Mouse (Mus musculus) megakaryocyte, adult 5-6 weeks (primary cell): ENCODE measurements at regions not wholly inside any gene's neighbourhood (a gene's known extent, or its start where the extent isn't known, plus 50 kb on each side); places are given as distances from the start of the nearest gene placed in this dataset.

Source experiments
- ATAC-seq: 2 replicates; pipeline ENCODE4 v1.8.0; 2016; ENCODE audit warnings: mild to moderate bottlenecking, inconsistent platforms; ENCODE audit not compliant: poor library complexity, severe bottlenecking

DNA sequence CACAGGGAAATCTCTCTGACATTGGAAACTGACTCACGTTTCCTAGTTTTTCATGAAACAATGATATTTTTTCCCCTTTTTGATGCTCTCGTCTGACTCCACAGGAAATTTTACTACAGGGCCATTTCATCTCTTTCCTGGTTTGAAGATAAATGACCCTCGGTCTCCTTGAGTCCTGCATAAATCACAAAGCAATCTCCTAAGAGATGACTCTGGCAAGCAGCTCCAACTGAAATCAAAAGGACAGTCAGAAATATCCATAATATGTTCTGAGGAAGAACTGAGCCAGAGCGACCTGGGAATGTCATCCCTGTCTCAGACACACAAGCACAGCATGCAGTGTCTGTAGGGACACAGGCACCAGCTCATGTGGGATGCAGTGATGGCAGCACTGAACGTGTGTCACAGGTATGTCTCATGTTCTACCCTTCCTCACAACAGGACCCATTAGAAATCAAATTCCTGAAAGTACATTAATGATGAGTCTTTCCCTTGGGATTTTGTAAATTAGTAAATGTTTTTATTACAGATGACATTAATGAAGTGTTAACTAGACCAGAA lies 233.1 kb upstream of the Tbl1xr1 start:
- ATAC-seq: no peak

DNA sequence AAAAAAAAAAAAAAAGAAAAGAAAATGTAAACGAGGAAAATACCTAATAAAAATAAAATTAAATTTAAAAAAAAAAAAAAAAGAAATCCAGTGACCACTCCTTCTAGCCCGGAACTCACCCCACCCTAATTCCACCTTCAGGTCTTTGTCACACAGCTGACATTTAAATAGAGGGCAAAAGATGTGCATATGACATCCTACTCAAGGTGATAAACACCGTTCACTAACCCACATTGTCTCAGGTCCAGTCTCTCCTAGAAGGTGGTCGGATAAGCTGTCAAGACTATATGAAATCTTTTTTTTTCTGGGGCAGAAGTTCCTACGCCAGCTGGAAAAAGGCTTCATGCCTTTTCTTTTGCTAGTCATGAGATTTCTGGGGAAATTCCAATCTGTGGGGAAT lies 226.6 kb upstream of the Tbl1xr1 start:
- no peak for ATAC-seq

DNA sequence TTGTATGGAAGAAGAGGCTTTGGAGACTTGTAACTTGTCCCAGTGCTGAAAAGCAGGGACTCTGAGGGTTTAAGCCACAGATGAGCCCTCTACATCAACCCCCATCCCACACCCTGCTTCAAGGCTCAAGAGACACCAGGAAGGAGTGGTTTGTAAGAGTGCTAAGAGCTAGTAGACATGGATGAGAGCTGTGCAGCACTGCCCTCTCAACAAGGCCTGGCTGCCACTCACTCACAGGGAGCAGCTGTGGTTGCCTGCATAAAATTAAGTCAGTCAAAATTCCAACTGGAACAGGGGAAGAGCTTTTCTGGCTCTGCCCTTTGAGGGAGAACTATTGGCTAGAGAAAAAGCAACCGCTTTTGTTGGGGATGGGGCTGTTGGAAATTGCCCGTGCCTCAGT lies 225.5 kb upstream of the Tbl1xr1 start:
- no peak for ATAC-seq

GRCm38 (mm10) chr3:21854340-21854739 lies 222.1 kb upstream of the Tbl1xr1 start:
- ATAC-seq: peak; percentile 52; the same call in 1 of the 2 replicates

- ATAC-seq: no peak
These were observed 217.0 kb upstream of the Tbl1xr1 start for GRCm38 (mm10) chr3:21859436-21859835.

- no peak for ATAC-seq
These were observed 215.4 kb upstream of the Tbl1xr1 start for GRCm38 (mm10) chr3:21860915-21861635.

DNA sequence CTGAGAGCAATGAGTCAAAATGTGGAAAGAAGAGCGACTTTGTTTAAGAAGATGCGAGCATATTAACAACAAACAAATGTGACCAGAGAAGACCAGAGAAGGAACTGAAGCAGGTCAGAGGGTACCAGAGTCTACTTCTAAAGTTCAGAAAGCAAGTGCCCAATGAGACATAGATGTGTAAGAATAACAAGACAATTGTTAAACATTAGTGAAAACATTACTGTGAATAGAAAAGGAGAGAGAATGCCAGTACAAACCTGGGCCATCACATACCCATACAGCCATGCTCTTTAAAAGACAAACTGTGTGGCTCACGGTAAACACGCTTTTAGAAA lies 214.8 kb upstream of the Tbl1xr1 start:
- no peak for ATAC-seq

- ATAC-seq: no peak
These were observed 212.1 kb upstream of the Tbl1xr1 start for GRCm38 (mm10) chr3:21864391-21864790.

DNA sequence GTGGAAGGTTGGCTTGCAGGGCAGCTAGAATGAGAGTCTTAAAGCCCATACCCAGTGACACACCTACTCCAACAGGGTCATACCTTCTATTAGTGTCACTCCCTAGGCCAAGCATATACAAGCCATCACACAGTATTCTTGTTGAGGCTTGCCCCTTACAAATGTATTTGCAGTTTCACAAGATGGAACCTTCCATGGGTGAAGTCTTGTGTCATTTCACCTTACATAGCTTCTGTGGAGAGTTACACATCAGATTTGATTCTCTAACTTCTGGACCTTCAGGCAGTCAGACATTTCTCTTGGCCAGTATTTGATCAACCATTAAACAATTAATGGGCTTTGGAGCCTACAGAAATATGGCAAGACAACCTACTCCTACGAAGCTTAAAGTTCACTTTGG lies 210.6 kb upstream of the Tbl1xr1 start:
- ATAC-seq: no peak

DNA sequence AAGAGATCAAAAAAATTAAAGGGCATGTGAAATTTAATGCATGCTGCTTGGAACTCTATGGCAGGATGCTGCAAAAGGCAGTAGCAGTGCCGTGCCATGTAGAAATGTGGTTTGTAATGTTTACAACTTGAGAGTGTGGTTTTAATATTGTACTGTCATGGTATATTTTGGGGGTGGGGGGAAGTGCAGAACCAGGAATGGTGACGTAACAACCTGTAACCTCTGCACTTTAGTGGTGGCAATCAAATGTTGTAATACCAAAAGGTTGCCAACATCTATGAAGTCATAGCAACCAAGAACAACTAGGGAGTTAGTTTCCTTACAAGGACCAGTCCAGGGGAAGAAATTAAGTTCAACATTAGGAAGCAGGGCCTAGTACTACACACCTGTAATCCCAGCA lies 198.1 kb upstream of the Tbl1xr1 start:
- peak; percentile 81 for ATAC-seq

DNA sequence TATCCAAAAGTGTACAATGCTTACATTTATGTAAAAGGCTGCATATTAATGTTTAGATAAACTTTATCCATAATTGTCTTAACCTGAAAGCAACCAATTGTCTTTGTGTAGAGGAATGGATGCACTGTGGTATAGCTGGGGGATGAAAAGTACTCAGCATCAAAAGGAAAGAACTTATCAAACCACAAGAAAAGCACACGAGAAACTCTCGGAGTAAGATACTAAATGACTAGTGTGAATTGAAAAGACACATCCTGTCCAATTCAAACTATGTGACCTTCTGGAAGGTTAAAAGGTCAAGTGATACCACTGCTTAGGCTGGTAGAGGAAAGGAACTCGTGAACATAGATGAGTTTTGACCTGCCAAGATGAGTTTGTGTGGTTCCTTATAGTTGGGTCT lies 192.2 kb upstream of the Tbl1xr1 start:
- no peak for ATAC-seq

DNA sequence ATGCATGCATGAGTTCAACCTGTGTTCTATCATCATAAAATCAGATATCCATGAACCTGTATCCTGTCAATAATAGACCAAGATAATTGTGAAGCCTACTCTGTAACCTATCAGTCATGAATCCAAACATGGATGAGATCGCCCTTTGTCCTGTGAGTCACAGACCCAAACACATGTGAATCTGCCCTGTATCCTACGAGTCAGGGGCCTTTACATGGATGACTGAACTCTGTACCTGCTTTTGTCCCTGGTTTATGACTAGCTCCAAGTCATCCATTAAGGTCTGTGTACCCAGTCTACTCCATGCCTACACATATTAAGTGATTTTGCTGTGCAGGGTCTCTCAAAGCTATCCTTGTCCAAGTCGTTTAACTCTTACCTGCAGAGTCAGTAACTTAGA lies 187.7 kb upstream of the Tbl1xr1 start:
- ATAC-seq: no peak

DNA sequence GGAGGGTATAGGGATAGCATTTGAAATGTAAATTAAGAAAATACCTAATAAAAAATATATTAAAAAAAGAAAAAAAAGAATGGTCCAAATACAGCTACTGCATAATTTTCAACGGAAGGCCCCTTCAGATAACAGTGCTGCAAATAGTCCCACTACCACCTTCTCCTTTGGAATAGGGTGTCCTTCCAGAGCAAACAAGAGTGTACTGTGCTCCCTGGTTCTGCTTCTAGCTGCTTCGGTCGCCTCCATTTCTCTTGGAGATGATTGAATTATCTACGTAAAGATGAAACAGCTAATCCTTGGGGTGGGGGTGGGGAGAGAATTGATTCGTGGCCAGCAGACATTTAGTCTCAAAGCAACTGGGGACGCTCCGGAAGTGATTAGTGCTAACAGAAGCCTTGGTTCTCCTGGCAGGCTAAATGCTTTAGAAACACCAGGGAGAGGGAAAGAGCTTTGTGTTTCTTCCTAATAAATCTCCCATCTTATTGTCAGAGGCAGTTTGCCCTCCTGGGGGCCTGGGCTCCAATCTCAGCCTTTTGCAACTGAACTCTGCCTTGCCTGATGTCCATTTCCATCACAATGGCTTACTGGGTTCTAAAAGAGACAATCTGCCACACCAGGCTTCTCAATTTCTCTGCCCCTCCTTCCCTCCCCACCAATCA lies 184.5 kb upstream of the Tbl1xr1 start:
- no peak for ATAC-seq

DNA sequence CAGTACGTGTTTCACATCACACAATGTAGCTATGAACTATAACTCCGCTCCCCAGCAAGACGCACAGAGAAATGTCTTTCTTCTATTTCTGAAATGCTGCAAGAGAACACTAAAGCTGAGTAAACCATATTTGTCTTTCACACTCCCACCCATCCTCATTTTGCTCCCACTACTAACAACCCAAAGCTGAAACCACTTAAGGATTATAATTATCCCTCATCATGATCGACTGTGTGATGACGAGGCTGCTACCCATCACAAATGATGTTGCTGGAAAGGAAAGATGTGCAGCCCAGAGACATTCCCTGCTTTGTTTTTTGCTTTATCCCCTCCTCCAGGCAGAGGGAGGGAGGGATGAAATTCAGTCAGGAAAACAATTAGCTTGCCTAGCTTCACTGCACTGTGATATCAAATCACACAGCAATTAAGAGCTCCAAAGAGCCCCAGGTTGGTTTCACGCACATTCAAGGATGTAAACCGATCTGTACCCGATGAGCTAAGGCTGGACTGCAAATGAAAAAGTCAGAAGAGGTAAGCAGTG lies 183.5 kb upstream of the Tbl1xr1 start:
- ATAC-seq: no peak

DNA sequence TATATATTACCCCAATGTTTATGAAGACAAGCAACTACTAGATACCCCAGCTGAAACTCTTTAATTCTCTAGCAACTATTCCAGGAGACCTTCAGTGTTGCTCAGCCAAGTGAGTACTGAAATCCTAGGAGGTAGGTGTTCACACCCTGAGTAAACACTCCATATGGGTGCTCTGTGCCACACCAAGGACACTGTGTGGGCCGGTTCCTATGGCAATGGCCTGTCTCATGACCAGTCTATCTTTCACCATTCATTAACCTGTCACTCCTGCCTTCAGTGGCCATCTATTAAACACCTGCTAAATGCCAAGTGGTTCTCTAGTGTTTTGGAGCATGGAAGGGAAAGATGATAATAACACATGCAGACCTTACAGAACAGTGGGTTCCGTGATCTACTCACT lies 180.9 kb upstream of the Tbl1xr1 start:
- ATAC-seq: no peak

- no peak for ATAC-seq
These were observed 178.2 kb upstream of the Tbl1xr1 start for GRCm38 (mm10) chr3:21898241-21898640.

GRCm38 (mm10) chr3:21905384-21906073 lies 170.9 kb upstream of the Tbl1xr1 start:
- ATAC-seq: no peak

GRCm38 (mm10) chr3:21908828-21909227 lies 167.6 kb upstream of the Tbl1xr1 start:
- no peak for ATAC-seq

DNA sequence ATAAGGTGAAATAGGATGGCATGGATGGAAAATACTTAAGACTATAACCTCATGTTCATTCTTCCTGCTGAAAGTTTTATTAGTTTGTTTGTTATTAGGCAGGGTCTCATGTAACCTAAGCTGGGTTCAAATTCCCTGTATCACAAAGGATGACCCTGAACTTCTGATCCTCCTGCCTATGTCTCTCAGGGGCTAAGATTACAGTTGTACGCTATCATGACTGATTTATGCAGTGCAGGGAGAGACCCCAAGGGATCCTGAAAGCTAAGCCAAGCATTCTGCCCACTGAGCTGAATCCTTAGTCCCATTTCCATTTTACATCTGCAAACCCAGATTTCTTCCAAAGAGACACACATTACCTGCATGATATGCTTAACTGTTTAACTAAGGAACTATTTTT lies 166.4 kb upstream of the Tbl1xr1 start:
- ATAC-seq: no peak

GRCm38 (mm10) chr3:21911071-21911470 lies 165.4 kb upstream of the Tbl1xr1 start:
- ATAC-seq: peak; percentile 87

GRCm38 (mm10) chr3:21917228-21917910 lies 159.1 kb upstream of the Tbl1xr1 start:
- peak; percentile 43 for ATAC-seq
